In genomic region chr5:136664497-136664896, GRCm38 (mm10) we compare ENCODE assay signal across 9 mouse cellular contexts. TPM values are rescaled to one million over a fixed set of nuclear protein-coding genes. Genes with fewer than 3 reads are reported as not detected.
A peak's percentile ranks its signal among the peaks of the same experiment; 100 is the strongest.
DNase-seq lines count a peak whose midpoint lies in the region; TF ChIP-seq lines count a peak whose summit lies in the region.
"Had no signal": no experiment of that assay in that cellular context is flagged by ENCODE, and none has a peak within 500 bp of the region (broad histone marks: within the 10 kb centered on the region; RNA-seq: fewer than 3 reads in every experiment).

No protein-coding gene starts in this region.

- no peak for TF ChIP-seq POLR2A in MEL (IDR thresholded peaks at IDR 0.05; ENCODE audit: control insufficient read depth in 1 of 2, insufficient read depth in 1 of 2, low read depth in 1 of 2, low read length in 2 of 2, poor library complexity in 1 of 2)
- TF ChIP-seq POLR2A in cerebellum, adult 2 months (IDR thresholded peaks at IDR 0.05; ENCODE audit: borderline replicate concordance, insufficient read depth, low read length): no peak
- TF ChIP-seq POLR2A in lung, adult 2 months (IDR thresholded peaks at IDR 0.05; ENCODE audit: borderline replicate concordance, extremely low read depth, low read depth, low read length): no peak

- H3K27ac ChIP-seq in MEL (ENCODE audit: control insufficient read depth, low read depth, low read length): no peak overlapping the region
- no peak overlapping the region for H3K27ac ChIP-seq in cerebellum, adult 2 months (ENCODE audit: insufficient read depth, low read length)
- H3K27ac ChIP-seq: limb, embryonic 12.5 days had no signal

- TF ChIP-seq CTCF in MEL (IDR thresholded peaks at IDR 0.05 in 2 of 3, conservative IDR thresholded peaks at IDR 0.05 in 1 of 3; ENCODE audit: control insufficient read depth in 1 of 3, insufficient read depth in 1 of 3, low read depth in 2 of 3, low read length in 3 of 3, poor library complexity in 1 of 3, severe bottlenecking in 1 of 3): peak; percentile 74 to 94 (median 88)
- TF ChIP-seq CTCF in cerebellum, adult 2 months (IDR thresholded peaks at IDR 0.05; ENCODE audit: borderline replicate concordance, insufficient read depth, low read depth, low read length): peak; percentile 86
- peak; percentile 80 for TF ChIP-seq CTCF in lung, adult 2 months (IDR thresholded peaks at IDR 0.05; ENCODE audit: insufficient read depth, low read length)

- TF ChIP-seq RAD21 in MEL (IDR thresholded peaks at IDR 0.05; ENCODE audit: low read depth, low read length): peak; percentile 98

- H3K79me2 ChIP-seq in MEL (ENCODE audit: control insufficient read depth, insufficient read depth, low read length, poor library complexity): no peaks in the 10 kb centered on the region

- no peaks in the 10 kb centered on the region for H3K36me3 ChIP-seq in MEL (ENCODE audit: control insufficient read depth in 1 of 2, insufficient read depth in 2 of 2, low read length in 2 of 2)
- H3K36me3 ChIP-seq: limb, embryonic 12.5 days had no signal

- H3K4me3 ChIP-seq in MEL (ENCODE audit: control insufficient read depth in 1 of 2, insufficient read depth in 1 of 2, low read depth in 2 of 2, low read length in 2 of 2): no peak overlapping the region
- H3K4me3 ChIP-seq in cerebellum, adult 2 months (replicated peaks; ENCODE audit: insufficient read depth, low read depth, low read length): no peak overlapping the region
- no peak overlapping the region for H3K4me3 ChIP-seq in lung, adult 2 months (replicated peaks; ENCODE audit: extremely low read depth, low read depth, low read length)
- H3K4me3 ChIP-seq: limb, embryonic 12.5 days had no signal

- 6% methylated on average over 9 of the region's 9 CpGs for WGBS in cerebellum, adult 2 months
- 3% methylated on average over 9 of the region's 9 CpGs for WGBS in lung, adult 2 months

- H3K9ac ChIP-seq in MEL (ENCODE audit: control insufficient read depth, low read depth, low read length, poor library complexity, severe bottlenecking): no peak overlapping the region; the same call in 1 of the 2 replicates
- H3K9ac ChIP-seq: limb, embryonic 12.5 days had no signal

- no peak for TF ChIP-seq EP300 in MEL (IDR thresholded peaks at IDR 0.05; ENCODE audit: low read depth in 1 of 2, low read length in 2 of 2)

- H3K27me3 ChIP-seq in MEL (ENCODE audit: control insufficient read depth in 1 of 2, insufficient read depth in 2 of 2, low read length in 2 of 2): no peaks in the 10 kb centered on the region
- no peaks in the 10 kb centered on the region for H3K27me3 ChIP-seq in cerebellum, adult 2 months (ENCODE audit: control insufficient read depth, insufficient read depth, low read length)

- no peaks in the 10 kb centered on the region for H3K4me1 ChIP-seq in MEL (ENCODE audit: control insufficient read depth in 1 of 2, insufficient read depth in 2 of 2, low read length in 2 of 2)
- no peaks in the 10 kb centered on the region for H3K4me1 ChIP-seq in cerebellum, adult 2 months (ENCODE audit: control insufficient read depth, insufficient read depth, low read length)
- H3K4me1 ChIP-seq in lung, adult 2 months (ENCODE audit: control insufficient read depth, insufficient read depth, low read length): no peaks in the 10 kb centered on the region
- H3K4me1 ChIP-seq: limb, embryonic 12.5 days had no signal

- peak; percentile 96 for DNase-seq in 3T3-L1 (ENCODE audit: low read depth, low spot score)
- peak; percentile 82 for DNase-seq in MEL (ENCODE audit: low read depth, low spot score)
- peak; percentile 69 to 81 for DNase-seq in cerebellum, adult 2 months
- DNase-seq in gastrocnemius, postnatal 10 days: peak; percentile 81
- peak; percentile 88 for DNase-seq in kidney, postnatal 4 days
- peak; percentile 72 for DNase-seq in lung, adult 2 months
- peak; percentile 72 for DNase-seq in retina, postnatal 7 days (ENCODE audit: low read depth, low spot score)
- peak; percentile 59 to 64 for DNase-seq in urinary bladder, adult 18-20 months (ENCODE audit: low spot score in 2 of 2)

- H3K9me3 ChIP-seq in MEL (replicated peaks; ENCODE audit: insufficient read depth, low read length): no peaks in the 10 kb centered on the region
- H3K9me3 ChIP-seq: limb, embryonic 12.5 days had no signal

TF ChIP-seq in MEL, 35 proteins besides CTCF, POLR2A, EP300 and RAD21:
- TF ChIP-seq JUND (IDR thresholded peaks at IDR 0.05; ENCODE audit: low read depth, low read length): no peak
- no peak for TF ChIP-seq POLR2AphosphoS2 (IDR thresholded peaks at IDR 0.05; ENCODE audit: low read length)
- no peak for TF ChIP-seq MYB (IDR thresholded peaks at IDR 0.05; ENCODE audit: low read depth, low read length)
- peak; percentile 96 for TF ChIP-seq SMC3 (IDR thresholded peaks at IDR 0.05; ENCODE audit: low read depth, low read length)
- TF ChIP-seq ELF1 (IDR thresholded peaks at IDR 0.05; ENCODE audit: low read depth, low read length): 0 out of 2 replicates have a peak, but pooled peaks have one; percentile 7
- peak; percentile 96 for TF ChIP-seq ZC3H11A (IDR thresholded peaks at IDR 0.05; ENCODE audit: low read depth, low read length)
- no peak for TF ChIP-seq HCFC1 (IDR thresholded peaks at IDR 0.05; ENCODE audit: low read depth, low read length)
- no peak for TF ChIP-seq TAL1 (IDR thresholded peaks at IDR 0.05; ENCODE audit: low read length)
- no peak for TF ChIP-seq TCF12 (IDR thresholded peaks at IDR 0.05; ENCODE audit: low read depth, low read length)
- TF ChIP-seq MAZ (IDR thresholded peaks at IDR 0.05; ENCODE audit: low read depth, low read length): no peak
- no peak for TF ChIP-seq BHLHE40 (IDR thresholded peaks at IDR 0.05; ENCODE audit: borderline replicate concordance, low read depth, low read length)
- no peak for TF ChIP-seq MXI1 (IDR thresholded peaks at IDR 0.05; ENCODE audit: low read depth, low read length)
- TF ChIP-seq SIN3A (IDR thresholded peaks at IDR 0.05; ENCODE audit: low read length): peak; percentile 50; the same call in 1 of the 2 replicates

RNA-seq across cellular contexts. Expression of gene Myl10, which starts 28.4 kb away (rescaled TPM):
- total RNA-seq in MEL (2012; rRNA removed): 0.42 and 0.52 TPM in 2 replicates
- under 1 TPM in 1 of 2 experiments, not detected in 1; 0.11 TPM for polyA plus RNA-seq in MEL (2012; ENCODE audit: insufficient read depth in 1 of 2, insufficient read length in 2 of 2, low read depth in 1 of 2, low replicate concordance in 2 of 2, missing spikeins in 1 of 2)
- not detected in 2 replicates for polyA plus RNA-seq in cerebellum, adult 2 months (2012; rRNA removed)
- total RNA-seq in gastrocnemius, postnatal 10 days (2021): 1 to 10 TPM; 3.1 to 7.2 TPM
- not detected in 2 replicates for polyA plus RNA-seq in lung, adult 2 months (2012; rRNA removed)
- polyA plus RNA-seq: limb, embryonic 12.5 days had no signal
